Mouse (Mus musculus): ENCODE results near the gene Itih4. TPM values are rescaled to one million over a fixed set of nuclear protein-coding genes. Genes with fewer than 3 reads are reported as not detected.
A peak's percentile ranks its signal among the peaks of the same experiment; 100 is the strongest.

Gene Itih4
- polyA plus RNA-seq, 1 experiment from 2014 or later, result 0.27 TPM

DNA sequence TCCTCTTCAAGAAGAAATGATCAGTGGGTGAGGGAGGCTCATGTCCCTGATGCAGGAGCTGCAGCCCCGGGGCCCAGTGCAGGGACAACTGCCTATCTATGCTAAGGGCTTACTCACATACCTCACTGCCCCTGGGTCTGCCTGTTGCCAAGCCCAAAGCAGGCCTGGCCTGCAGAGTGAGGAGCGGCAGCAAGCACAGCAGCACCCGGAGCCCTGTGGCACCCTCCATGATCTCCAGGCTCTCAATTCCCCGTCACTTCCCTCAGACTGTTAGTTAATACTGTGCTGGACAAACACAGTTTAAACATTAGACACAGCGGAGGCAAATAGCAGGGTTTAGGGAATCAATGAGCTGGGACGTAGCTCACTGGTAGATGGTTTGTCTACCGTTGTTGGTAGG is 56.8 kb downstream of the Itih4 start, which contains the start of gene Itih1:
TSS of gene Itih1 (minus strand) at position 252 of the 400 bp plus-strand sequence.
- no peaks in the 10 kb centered on the region for H3K36me3 ChIP-seq (ENCODE audit: control insufficient read depth, insufficient read depth, low read length)
- H3K27me3 ChIP-seq (ENCODE audit: control insufficient read depth, insufficient read depth, low read length), result no peaks in the 10 kb centered on the region
- H3K4me2 ChIP-seq (ENCODE audit: low read length), result no peak within 1 kb of the TSS
- no peak for ATAC-seq (ENCODE audit: insufficient number of reproducible peaks, insufficient read depth, low FRiP score, low read depth)
- H3K4me1 ChIP-seq (ENCODE audit: control insufficient read depth in 2 of 2, insufficient read depth in 2 of 2, low read length in 2 of 2), result no peaks in the 10 kb centered on the region
- H3K4me3 ChIP-seq (ENCODE audit: control insufficient read depth in 1 of 2, insufficient read depth in 1 of 2, low read depth in 1 of 2, low read length in 2 of 2), result no peak within 1 kb of the TSS
- H3K27ac ChIP-seq (replicated peaks in 1 of 2; ENCODE audit: control insufficient read depth in 1 of 2, insufficient read depth in 1 of 2, low read depth in 2 of 2, low read length in 2 of 2), result no peak within 1 kb of the TSS
- WGBS, result 82% methylated on average over 7 of the region's 7 CpGs
- H3K9me3 ChIP-seq (ENCODE audit: control insufficient read depth, low read length), result no peaks in the 10 kb centered on the region
- no peak within 1 kb of the TSS for H3K9ac ChIP-seq (ENCODE audit: low read length)

DNA sequence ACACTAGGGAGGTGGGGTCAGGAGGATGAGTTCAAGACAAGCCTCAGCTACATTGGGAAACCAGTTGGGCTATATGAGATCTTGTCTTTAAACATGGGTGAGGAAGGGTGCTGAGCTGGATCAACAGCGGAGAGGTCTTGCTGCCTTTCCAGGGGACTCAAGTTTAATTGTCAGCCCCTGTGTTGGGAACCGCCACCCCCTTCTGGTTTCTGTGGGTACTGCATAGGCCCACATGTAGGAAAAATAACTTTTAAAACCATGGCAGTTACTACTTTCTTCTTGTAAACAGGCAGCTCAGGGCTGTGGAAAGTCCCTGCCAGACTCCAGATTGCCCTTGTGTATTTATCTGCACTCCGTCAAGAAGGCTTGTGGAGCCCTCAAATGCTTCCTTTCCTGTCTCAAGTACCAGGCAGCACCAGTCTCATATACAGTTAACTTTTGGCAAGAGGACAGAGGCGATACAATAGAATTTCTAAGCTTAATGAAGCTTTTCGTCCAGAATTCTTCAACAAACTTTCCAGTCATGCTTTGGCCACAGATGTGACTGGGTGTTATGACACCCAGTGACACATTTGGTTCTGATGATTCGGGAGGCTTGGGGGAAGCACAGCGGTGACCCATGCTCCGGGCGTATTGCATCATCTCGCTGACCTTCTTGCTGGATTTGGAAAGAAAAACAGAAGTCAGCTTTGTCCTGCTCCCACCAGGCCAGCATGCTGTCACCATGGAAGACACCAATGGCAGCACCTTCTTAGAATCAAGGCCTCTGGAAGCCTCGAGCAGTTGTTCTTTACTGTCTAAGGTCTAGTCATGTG is 57.8 kb downstream of the Itih4 start:
- Histone ChIP-seq H3K4me1 (ENCODE audit: control insufficient read depth in 2 of 2, insufficient read depth in 2 of 2, low read length in 2 of 2) (no peaks in the 10 kb centered on the region), H3K9ac (ENCODE audit: low read length) (no peak overlapping the region), H3K27ac (replicated peaks in 1 of 2; ENCODE audit: control insufficient read depth in 1 of 2, insufficient read depth in 1 of 2, low read depth in 2 of 2, low read length in 2 of 2) (no peak overlapping the region), H3K4me2 (ENCODE audit: low read length) (no peak overlapping the region), H3K4me3 (ENCODE audit: control insufficient read depth in 1 of 2, insufficient read depth in 1 of 2, low read depth in 1 of 2, low read length in 2 of 2) (no peak overlapping the region), H3K36me3 (ENCODE audit: control insufficient read depth, insufficient read depth, low read length) (no peaks in the 10 kb centered on the region), H3K27me3 (ENCODE audit: control insufficient read depth, insufficient read depth, low read length) (no peaks in the 10 kb centered on the region), H3K9me3 (ENCODE audit: control insufficient read depth, low read length) (no peaks in the 10 kb centered on the region)
- ATAC-seq (ENCODE audit: insufficient number of reproducible peaks, insufficient read depth, low FRiP score, low read depth), result no peak
- 60% methylated on average over 11 of the region's 11 CpGs for WGBS

DNA sequence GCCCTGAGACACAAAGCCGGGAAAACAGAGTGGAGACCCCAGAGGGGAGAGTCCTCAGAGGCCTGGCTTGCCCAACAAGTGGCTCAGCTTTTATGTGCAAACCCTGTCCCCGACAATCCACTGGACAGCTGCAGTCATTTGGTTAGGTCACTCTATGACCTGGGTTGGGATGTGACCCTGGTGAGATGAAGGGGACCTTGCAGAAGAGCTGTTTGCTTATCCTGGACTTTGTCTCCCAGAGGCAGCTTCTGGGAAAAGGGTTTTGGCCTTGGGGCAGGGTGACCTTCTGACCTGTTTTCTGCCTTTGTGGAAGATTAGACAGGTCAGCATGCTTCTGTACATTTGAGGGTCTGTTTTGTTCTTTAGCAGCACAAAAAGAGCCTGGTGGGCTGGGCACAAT is 58.5 kb downstream of the Itih4 start:
- 81% methylated on average over 2 of the region's 2 CpGs for WGBS
- H3K27me3 ChIP-seq (ENCODE audit: control insufficient read depth, insufficient read depth, low read length), result no peaks in the 10 kb centered on the region
- no peaks in the 10 kb centered on the region for H3K4me1 ChIP-seq (ENCODE audit: control insufficient read depth in 2 of 2, insufficient read depth in 2 of 2, low read length in 2 of 2)
- no peak overlapping the region for H3K9ac ChIP-seq (ENCODE audit: low read length)
- H3K36me3 ChIP-seq (ENCODE audit: control insufficient read depth, insufficient read depth, low read length), result no peaks in the 10 kb centered on the region
- H3K4me3 ChIP-seq (ENCODE audit: control insufficient read depth in 1 of 2, insufficient read depth in 1 of 2, low read depth in 1 of 2, low read length in 2 of 2), result no peak overlapping the region
- no peak overlapping the region for H3K4me2 ChIP-seq (ENCODE audit: low read length)
- no peaks in the 10 kb centered on the region for H3K9me3 ChIP-seq (ENCODE audit: control insufficient read depth, low read length)
- no peak for ATAC-seq (ENCODE audit: insufficient number of reproducible peaks, insufficient read depth, low FRiP score, low read depth)
- H3K27ac ChIP-seq (replicated peaks in 1 of 2; ENCODE audit: control insufficient read depth in 1 of 2, insufficient read depth in 1 of 2, low read depth in 2 of 2, low read length in 2 of 2), result no peak overlapping the region

DNA sequence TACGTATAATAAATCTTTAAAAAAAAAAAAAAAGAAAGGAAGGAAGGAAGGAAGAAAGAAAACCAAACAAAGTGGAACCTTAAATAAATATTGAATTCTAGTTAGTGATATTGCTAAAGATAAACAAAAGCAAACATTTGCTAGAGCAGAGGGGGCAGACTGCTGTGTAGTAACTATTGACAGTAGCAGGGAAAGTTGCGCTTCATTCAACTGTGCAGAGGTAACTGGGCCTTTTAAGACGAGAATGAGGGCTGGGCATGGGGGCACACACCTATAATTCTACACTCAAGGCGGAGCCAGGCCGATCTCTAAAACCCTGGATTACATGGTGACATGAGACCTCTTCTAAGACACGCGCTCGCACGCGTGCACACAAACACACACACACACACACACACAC is 63.7 kb downstream of the Itih4 start:
- Histone ChIP-seq H3K4me1 (ENCODE audit: control insufficient read depth in 2 of 2, insufficient read depth in 2 of 2, low read length in 2 of 2) (peaks cover 3 to 8% of the 10 kb centered on the region in 2 experiments; a peak in 3 of 4 replicates), H3K4me3 (ENCODE audit: control insufficient read depth in 1 of 2, insufficient read depth in 1 of 2, low read depth in 1 of 2, low read length in 2 of 2) (no peak overlapping the region), H3K9me3 (ENCODE audit: control insufficient read depth, low read length) (no peaks in the 10 kb centered on the region), H3K9ac (ENCODE audit: low read length) (no peak overlapping the region), H3K27me3 (ENCODE audit: control insufficient read depth, insufficient read depth, low read length) (no peaks in the 10 kb centered on the region), H3K4me2 (ENCODE audit: low read length) (no peak overlapping the region), H3K36me3 (ENCODE audit: control insufficient read depth, insufficient read depth, low read length) (no peaks in the 10 kb centered on the region), H3K27ac (replicated peaks in 1 of 2; ENCODE audit: control insufficient read depth in 1 of 2, insufficient read depth in 1 of 2, low read depth in 2 of 2, low read length in 2 of 2) (no peak overlapping the region)
- WGBS, result 94% methylated on average over 10 of the region's 10 CpGs
- ATAC-seq (ENCODE audit: insufficient number of reproducible peaks, insufficient read depth, low FRiP score, low read depth), result no peak

DNA sequence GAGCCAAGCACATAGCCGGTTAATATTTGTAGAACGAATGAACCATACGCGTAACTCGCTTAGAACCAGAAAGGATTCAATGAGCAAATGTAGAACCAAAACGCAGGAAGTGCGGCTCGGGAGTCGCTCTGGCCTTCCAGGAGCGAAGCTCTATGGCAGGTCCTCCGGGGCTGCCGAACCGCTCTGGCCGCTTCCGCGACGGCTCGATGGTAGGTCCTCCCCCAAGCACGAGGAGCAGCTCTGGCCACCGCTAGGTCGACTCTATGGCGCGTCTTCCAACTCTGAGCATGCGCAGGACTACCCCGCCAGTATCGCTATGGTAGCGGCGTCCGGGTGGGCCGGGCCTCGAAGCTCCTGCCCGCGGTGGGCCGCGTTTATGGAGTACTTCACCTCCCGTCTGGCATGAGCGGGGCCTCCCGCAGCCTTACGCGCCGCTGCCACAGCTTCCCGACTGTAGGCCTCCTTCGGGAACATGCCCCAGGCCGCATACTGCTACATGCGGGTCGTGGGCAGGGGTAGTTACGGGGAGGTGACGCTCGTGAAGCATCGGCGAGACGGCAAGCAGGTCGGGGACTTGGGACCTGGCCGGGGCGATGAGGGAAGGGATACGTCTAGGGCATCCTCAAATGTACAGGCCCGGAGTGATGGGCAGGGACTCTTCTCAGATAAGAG is 65.0 kb downstream of the Itih4 start, which contains the start of gene Nek4:
TSS of gene Nek4 (plus strand) at position 224 of the 672 bp plus-strand sequence.
- Histone ChIP-seq H3K9ac (ENCODE audit: low read length) (peak within 1 kb of the TSS; percentile 76), H3K4me2 (ENCODE audit: low read length) (peak within 1 kb of the TSS; percentile 82), H3K27ac (replicated peaks in 1 of 2; ENCODE audit: control insufficient read depth in 1 of 2, insufficient read depth in 1 of 2, low read depth in 2 of 2, low read length in 2 of 2) (peak within 1 kb of the TSS; percentile 53 to 64; a peak in 3 of 4 replicates), H3K36me3 (ENCODE audit: control insufficient read depth, insufficient read depth, low read length) (no peaks in the 10 kb centered on the region), H3K4me1 (ENCODE audit: control insufficient read depth in 2 of 2, insufficient read depth in 2 of 2, low read length in 2 of 2) (peaks cover 3 to 8% of the 10 kb centered on the region in 2 experiments; a peak in 3 of 4 replicates), H3K9me3 (ENCODE audit: control insufficient read depth, low read length) (no peaks in the 10 kb centered on the region), H3K27me3 (ENCODE audit: control insufficient read depth, insufficient read depth, low read length) (no peaks in the 10 kb centered on the region), H3K4me3 (ENCODE audit: control insufficient read depth in 1 of 2, insufficient read depth in 1 of 2, low read depth in 1 of 2, low read length in 2 of 2) (peak within 1 kb of the TSS; percentile 65 to 100)
- ATAC-seq (ENCODE audit: insufficient number of reproducible peaks, insufficient read depth, low FRiP score, low read depth), result peak; percentile 99
- under 1% methylated on average over 57 of the region's 57 CpGs for WGBS

Other genes starting within 250 kb of the Itih4 start
- 10.6 and 11.8 TPM in 2 replicates for gene Rft1, start 232.1 kb upstream of the Itih4 start, polyA plus RNA-seq (2014; fragmentation: Nextera tagmentation; extraction: Ambion mirVana)
- gene Sfmbt1, start 171.6 kb upstream of the Itih4 start, polyA plus RNA-seq (2014; fragmentation: Nextera tagmentation; extraction: Ambion mirVana), result 11.1 TPM in 2 replicates
- gene Tmem110, start 60.9 kb upstream of the Itih4 start, polyA plus RNA-seq (2014; fragmentation: Nextera tagmentation; extraction: Ambion mirVana), result 15.4 and 16.3 TPM in 2 replicates
- gene Mustn1, start 7.3 kb upstream of the Itih4 start, polyA plus RNA-seq (2014; fragmentation: Nextera tagmentation; extraction: Ambion mirVana), result 3.3 and 4.3 TPM in 2 replicates
- 1.5 and 2.2 TPM in 2 replicates for gene Itih3, start 37.3 kb downstream of the Itih4 start, polyA plus RNA-seq (2014; fragmentation: Nextera tagmentation; extraction: Ambion mirVana)
- not detected in 2 replicates for gene Itih1, start 56.8 kb downstream of the Itih4 start, polyA plus RNA-seq (2014; fragmentation: Nextera tagmentation; extraction: Ambion mirVana)
- 5.4 and 5.5 TPM in 2 replicates for gene Nek4, start 64.9 kb downstream of the Itih4 start, polyA plus RNA-seq (2014; fragmentation: Nextera tagmentation; extraction: Ambion mirVana)
- 48.1 and 60.3 TPM in 2 replicates for gene Glt8d1, start 114.9 kb downstream of the Itih4 start, polyA plus RNA-seq (2014; fragmentation: Nextera tagmentation; extraction: Ambion mirVana)
- 382 and 395 TPM in 2 replicates for gene Spcs1, start 115.2 kb downstream of the Itih4 start, polyA plus RNA-seq (2014; fragmentation: Nextera tagmentation; extraction: Ambion mirVana)
- 75.1 and 89.0 TPM in 2 replicates for gene Pbrm1, start 132.7 kb downstream of the Itih4 start, polyA plus RNA-seq (2014; fragmentation: Nextera tagmentation; extraction: Ambion mirVana)
- 49.3 and 51.4 TPM in 2 replicates for gene Gnl3, start 132.7 kb downstream of the Itih4 start, polyA plus RNA-seq (2014; fragmentation: Nextera tagmentation; extraction: Ambion mirVana)
- gene Smim4, start 242.5 kb downstream of the Itih4 start, polyA plus RNA-seq (2014; fragmentation: Nextera tagmentation; extraction: Ambion mirVana), result 98.2 and 107 TPM in 2 replicates
- 329 and 341 TPM in 2 replicates for gene Nt5dc2, start 244.6 kb downstream of the Itih4 start, polyA plus RNA-seq (2014; fragmentation: Nextera tagmentation; extraction: Ambion mirVana)